Mouse (Mus musculus) neural tube, embryonic 13.5 days (tissue): ENCODE data around the gene Zfp786. TPM values are rescaled to one million over a fixed set of nuclear protein-coding genes. Genes with fewer than 3 reads are reported as not detected.
"Not testable (repeated sequence)": the region's sequence is repeated elsewhere in the genome, so short reads cannot be mapped to it uniquely, and the experiment has no call there.

Experiments used
- ATAC-seq: fragments of 200-750 bp; cut with Nextera tagmentation; 2 replicates; pipeline ENCODE4 v1.8.0; 2017; ENCODE audit warnings: low read depth, mild to moderate bottlenecking, moderate TSS enrichment, moderate library complexity
- H3K27ac ChIP-seq: fragments of 300-500 bp; sonication (generic); replicated peaks from 2 replicates; pipeline ENCODE4 v1.5.1; 2015; ENCODE audit warnings: moderate library complexity, mild to moderate bottlenecking, inconsistent platforms
- H3K27me3 ChIP-seq: fragments of 300-500 bp; sonication (generic); 2 replicates; pipeline ENCODE4 v1.6.1; 2015; ENCODE audit warnings: mild to moderate bottlenecking, inconsistent platforms
- H3K36me3 ChIP-seq: fragments of 300-500 bp; sonication (generic); 2 replicates; pipeline ENCODE4 v1.6.1; 2015; ENCODE audit warnings: mild to moderate bottlenecking, inconsistent platforms
- H3K4me1 ChIP-seq: fragments of 300-500 bp; sonication (generic); replicated peaks from 2 replicates; pipeline ENCODE4 v1.6.1; 2015; ENCODE audit warnings: inconsistent platforms
- H3K4me2 ChIP-seq: fragments of 300-500 bp; sonication (generic); 2 replicates; pipeline ENCODE4 v1.6.1; 2015; ENCODE audit warnings: inconsistent platforms, mild to moderate bottlenecking, moderate library complexity
- H3K4me3 ChIP-seq: fragments of 300-500 bp; sonication (generic); 2 replicates; pipeline ENCODE4 v1.5.1; 2015; ENCODE audit warnings: mild to moderate bottlenecking, inconsistent platforms
- H3K9ac ChIP-seq: fragments of 300-500 bp; sonication (generic); 2 replicates; pipeline ENCODE4 v1.6.1; 2015; ENCODE audit warnings: moderate library complexity, mild to moderate bottlenecking, inconsistent platforms
- H3K9me3 ChIP-seq: fragments of 300-500 bp; sonication (generic); 2 replicates; pipeline ENCODE4 v1.6.1; 2016; ENCODE audit warnings: inconsistent platforms
- WGBS: fragments of 180-500 bp; shearing (Covaris S2); methylation state at CpG from one replicate; pipeline ENCODE4 v1.1.7; 2015; 5-methylcytosine and 5-hydroxymethylcytosine counted together
- polyA plus RNA-seq: library from polyadenylated mRNA; unstranded; fragments of >200 nt; fragmentation: Nextera tagmentation; extraction: Ambion mirVana; gene quantifications from 2 replicates; pipeline ENCODE4 v1.2.1, GENCODE M21; 2015

Gene Zfp786
- polyA plus RNA-seq, 1 experiment from 2014 or later, result 17.1 TPM

DNA sequence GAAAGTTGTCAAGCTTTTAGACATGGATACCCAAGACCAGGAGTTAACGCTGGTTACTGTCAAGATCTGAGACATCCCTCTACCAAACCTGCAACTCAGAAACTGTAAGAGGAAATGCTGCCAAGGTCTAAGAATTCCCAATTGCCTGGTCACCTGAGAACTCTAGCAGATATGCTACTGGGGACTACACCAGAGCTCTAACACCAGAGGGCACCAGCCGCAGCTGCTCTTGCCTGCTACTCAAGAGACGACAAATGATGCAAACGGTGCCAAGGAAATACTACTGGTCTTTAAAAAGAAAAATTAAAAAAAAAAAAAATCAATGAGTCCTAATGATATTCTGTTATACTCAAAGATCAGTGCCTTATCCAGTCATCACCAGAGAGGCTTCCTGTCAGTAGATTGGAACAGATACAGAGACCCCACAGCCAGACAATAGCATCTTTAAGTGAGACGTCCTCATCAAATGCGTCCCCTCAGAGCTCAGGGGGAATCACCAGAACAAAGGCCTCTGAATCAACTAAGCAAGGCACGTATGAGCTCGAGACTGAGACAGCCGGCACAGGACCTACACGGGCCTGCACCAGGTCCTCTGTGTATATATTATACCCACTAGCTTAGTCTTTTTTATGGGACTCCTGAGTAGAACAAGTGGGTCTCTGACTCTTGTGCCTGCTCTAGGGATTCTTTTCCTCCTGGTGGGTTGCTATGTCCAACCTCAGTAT lies 36.4 kb downstream of the Zfp786 start:
- H3K36me3 ChIP-seq, result peaks cover 51% of the 10 kb centered on the region

DNA sequence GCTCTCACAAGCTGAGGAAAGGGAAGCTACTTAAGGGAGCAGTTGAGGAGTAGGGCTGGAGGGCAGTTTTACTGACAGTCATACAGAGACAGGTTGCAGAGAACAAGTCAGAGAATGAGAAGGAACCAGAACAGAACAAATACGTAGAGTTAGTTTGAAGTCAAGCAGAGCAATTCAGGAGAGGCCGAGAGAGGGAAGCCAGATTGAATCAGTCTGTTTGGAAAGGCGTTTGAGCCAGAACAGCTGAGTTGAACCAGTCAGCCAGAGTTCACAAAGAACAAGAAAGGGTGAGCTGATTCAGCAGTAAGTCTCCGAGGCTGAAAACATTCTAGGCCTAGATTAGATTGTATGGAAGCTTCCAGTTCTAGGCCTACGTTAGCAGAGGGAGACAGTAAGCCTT lies 37.4 kb downstream of the Zfp786 start:
- Histone ChIP-seq H3K9ac (no peak overlapping the region), H3K9me3 (no peaks in the 10 kb centered on the region), H3K36me3 (peaks cover 41% of the 10 kb centered on the region), H3K4me3 (no peak overlapping the region), H3K27me3 (no peaks in the 10 kb centered on the region), H3K4me1 (peaks cover 8% of the 10 kb centered on the region), H3K4me2 (no peak overlapping the region), H3K27ac (no peak overlapping the region)
- ATAC-seq, result no peak
- 81% methylated on average over 5 of the region's 5 CpGs for WGBS

More for the DNA sequence above, 36.4 kb downstream of the Zfp786 start:
- no peak overlapping the region for H3K4me3 ChIP-seq
- no peaks in the 10 kb centered on the region for H3K27me3 ChIP-seq
- no peak overlapping the region for H3K4me2 ChIP-seq
- peak; percentile 44; the same call in 1 of the 2 replicates for ATAC-seq
- 45% methylated on average over 10 of the region's 10 CpGs for WGBS
- no peak overlapping the region for H3K27ac ChIP-seq
- no peaks in the 10 kb centered on the region for H3K4me1 ChIP-seq
- no peak overlapping the region for H3K9ac ChIP-seq
- H3K9me3 ChIP-seq, result no peaks in the 10 kb centered on the region

DNA sequence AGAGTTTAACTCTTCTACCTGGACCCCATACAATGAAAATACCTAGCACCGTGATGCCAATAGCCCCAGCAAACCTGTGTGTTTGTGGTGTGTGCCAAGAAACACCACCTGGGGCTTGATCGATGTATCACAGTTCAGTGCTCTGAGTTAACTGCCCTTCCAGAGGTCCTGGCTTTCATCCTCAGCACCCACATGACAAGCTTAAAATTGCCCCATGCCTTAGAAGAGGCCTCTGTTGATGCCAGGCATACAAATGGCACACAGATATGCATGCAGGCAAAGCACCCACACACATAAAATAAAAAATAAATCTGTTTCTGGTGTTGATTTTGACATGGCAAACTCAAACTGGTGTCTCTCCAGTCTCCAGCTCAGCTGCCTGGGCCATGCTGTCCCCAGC lies 38.1 kb downstream of the Zfp786 start:
- H3K4me2 ChIP-seq, result no peak overlapping the region
- 95% methylated on average over 2 of the region's 2 CpGs for WGBS
- H3K27ac ChIP-seq, result no peak overlapping the region
- H3K9ac ChIP-seq, result no peak overlapping the region
- H3K4me1 ChIP-seq, result peaks cover 8% of the 10 kb centered on the region
- H3K4me3 ChIP-seq, result no peak overlapping the region
- peaks cover 34% of the 10 kb centered on the region for H3K36me3 ChIP-seq
- ATAC-seq, result no peak
- H3K27me3 ChIP-seq, result no peaks in the 10 kb centered on the region
- no peaks in the 10 kb centered on the region for H3K9me3 ChIP-seq

DNA sequence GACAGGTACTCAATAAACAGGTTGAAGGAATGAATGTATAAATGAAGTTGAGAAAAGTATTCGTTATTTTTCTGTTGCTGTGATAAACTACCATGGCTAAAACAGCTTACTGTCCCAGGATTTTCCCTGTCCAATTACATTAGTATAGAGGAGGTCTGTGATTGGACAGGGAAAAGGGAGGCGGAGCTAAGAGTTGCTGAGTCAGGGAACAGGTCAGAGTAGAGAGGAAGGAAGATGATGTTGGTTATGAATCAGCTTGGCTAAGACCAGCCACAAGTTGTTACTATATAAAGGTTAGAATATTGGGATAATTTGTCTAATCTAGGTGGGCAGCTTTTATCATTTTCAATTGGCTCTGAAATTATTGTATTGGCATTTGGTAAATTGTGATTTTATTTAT lies 39.9 kb downstream of the Zfp786 start:
- no peak overlapping the region for H3K9ac ChIP-seq
- ATAC-seq, result no peak
- H3K27ac ChIP-seq, result no peak overlapping the region
- H3K36me3 ChIP-seq, result peaks cover 18% of the 10 kb centered on the region
- WGBS, result 61% methylated on average over 2 of the region's 2 CpGs
- H3K27me3 ChIP-seq, result no peaks in the 10 kb centered on the region
- H3K4me2 ChIP-seq, result no peak overlapping the region
- no peak overlapping the region for H3K4me3 ChIP-seq
- H3K4me1 ChIP-seq, result peaks cover 8% of the 10 kb centered on the region
- no peaks in the 10 kb centered on the region for H3K9me3 ChIP-seq

DNA sequence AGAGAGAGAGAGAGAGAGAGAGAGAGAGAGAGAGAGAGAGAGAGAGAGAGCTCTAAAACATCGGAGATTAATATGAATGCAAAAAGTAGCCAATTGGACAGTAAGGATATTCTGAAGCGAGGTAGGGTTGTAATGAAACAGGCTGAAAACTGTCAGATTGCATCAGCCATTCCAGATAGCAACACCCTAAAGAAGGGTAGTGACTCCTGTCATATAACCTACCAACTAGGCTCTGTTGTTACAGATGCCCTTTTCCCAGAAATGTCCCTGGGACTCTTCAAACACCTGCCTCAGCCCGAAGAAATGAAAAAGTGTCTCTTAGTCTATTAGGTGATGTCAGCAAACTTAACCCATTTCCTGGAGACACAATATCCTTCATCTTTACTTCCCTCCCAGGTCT lies 41.8 kb downstream of the Zfp786 start:
- Histone ChIP-seq H3K4me2 (peak overlapping the region; percentile 61), H3K9me3 (no peaks in the 10 kb centered on the region), H3K36me3 (peaks cover 3% of the 10 kb centered on the region; the same call in 1 of the 2 replicates), H3K9ac (peak overlapping the region; percentile 79), H3K4me3 (peak overlapping the region; percentile 48), H3K4me1 (peaks cover 8% of the 10 kb centered on the region), H3K27ac (peak overlapping the region; percentile 95), H3K27me3 (no peaks in the 10 kb centered on the region)
- WGBS, result 37% methylated on average over 3 of the region's 3 CpGs
- ATAC-seq, result no peak

DNA sequence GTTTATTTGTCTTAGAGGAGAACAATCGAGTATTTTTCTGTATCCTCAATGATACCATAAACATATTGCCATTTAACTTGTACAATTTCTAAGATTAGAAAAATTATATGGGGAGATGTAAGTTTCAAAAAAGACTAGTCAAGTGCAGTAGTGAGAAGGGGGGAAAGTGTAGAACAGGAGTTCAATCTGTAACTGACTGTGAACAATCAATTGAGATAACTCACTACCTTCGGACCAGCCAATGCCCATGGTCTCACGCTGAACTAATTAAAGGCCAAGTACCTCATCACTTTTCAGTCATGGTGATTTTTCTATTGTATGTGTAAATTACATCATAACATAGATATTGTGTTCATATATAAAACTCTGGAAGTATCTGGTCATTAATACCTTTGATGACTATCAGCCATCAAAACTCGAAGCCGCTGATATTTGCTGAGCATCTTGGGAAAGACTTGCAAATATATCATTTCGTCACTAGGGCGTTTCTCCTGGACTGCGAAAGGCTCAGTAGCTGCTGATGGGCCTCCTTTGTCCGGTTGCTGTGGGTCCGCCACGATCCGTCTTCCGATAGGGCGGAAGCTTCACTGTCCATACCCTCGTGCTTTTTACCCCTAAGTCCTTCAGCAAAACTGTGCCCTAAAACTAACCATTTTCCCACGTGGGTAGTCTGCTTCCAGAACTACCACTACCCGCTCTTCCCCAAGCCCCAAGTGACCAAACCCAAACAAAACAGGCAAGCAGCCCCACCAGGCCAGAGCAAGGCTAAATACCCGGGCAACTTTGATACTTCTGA lies 42.5 kb downstream of the Zfp786 start:
- Histone ChIP-seq H3K27me3 (no peaks in the 10 kb centered on the region), H3K36me3 (peaks cover under 1% of the 10 kb centered on the region; the same call in 1 of the 2 replicates), H3K27ac (peak overlapping the region; percentile 95), H3K4me2 (peak overlapping the region; percentile 61), H3K9ac (peak overlapping the region; percentile 79), H3K9me3 (no peaks in the 10 kb centered on the region), H3K4me1 (peaks cover 8% of the 10 kb centered on the region), H3K4me3 (peak overlapping the region; percentile 48)
- ATAC-seq, result peak; percentile 94
- 1% methylated on average over 18 of the region's 18 CpGs for WGBS

DNA sequence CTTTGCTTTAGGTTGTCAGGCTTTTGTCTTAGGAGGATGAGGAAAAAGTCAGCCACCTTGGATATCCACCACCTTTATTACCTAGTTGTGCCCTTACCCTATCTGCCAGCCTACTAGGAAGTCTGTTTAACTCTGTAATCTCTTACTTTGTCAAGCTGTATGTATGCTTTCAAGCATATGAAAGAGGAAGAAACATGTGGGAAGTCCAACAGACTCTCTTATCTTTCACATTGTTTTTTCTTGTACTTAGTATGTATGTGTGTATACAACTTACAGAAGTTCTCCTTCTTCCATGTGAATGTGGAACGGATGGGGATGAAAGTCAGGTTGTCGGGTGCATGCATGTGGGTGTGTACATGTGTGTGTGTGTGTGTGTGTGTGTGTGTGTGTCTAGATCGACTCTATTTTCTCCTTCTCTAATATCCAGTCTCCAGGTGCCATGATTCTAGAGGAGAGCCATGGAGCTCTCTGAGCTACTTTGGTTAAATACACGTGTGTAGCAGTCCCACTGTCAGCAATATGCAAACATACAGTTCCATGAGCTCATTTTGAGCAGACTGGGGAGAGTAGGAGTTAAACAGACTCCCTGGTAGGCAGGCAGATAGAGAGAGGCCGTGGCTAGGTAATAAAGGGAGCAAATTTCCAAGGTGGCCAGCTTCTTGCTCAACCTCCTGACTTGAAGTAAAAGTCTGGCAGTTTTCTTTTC lies 45.8 kb downstream of the Zfp786 start:
- Histone ChIP-seq H3K4me2 (no peak overlapping the region), H3K9me3 (no peaks in the 10 kb centered on the region), H3K27ac (no peak overlapping the region), H3K27me3 (no peaks in the 10 kb centered on the region), H3K4me1 (peaks cover 16% of the 10 kb centered on the region), H3K9ac (no peak overlapping the region), H3K4me3 (no peak overlapping the region), H3K36me3 (no peaks in the 10 kb centered on the region)
- ATAC-seq, result no peak
- WGBS, result 77% methylated on average over 5 of the region's 5 CpGs

DNA sequence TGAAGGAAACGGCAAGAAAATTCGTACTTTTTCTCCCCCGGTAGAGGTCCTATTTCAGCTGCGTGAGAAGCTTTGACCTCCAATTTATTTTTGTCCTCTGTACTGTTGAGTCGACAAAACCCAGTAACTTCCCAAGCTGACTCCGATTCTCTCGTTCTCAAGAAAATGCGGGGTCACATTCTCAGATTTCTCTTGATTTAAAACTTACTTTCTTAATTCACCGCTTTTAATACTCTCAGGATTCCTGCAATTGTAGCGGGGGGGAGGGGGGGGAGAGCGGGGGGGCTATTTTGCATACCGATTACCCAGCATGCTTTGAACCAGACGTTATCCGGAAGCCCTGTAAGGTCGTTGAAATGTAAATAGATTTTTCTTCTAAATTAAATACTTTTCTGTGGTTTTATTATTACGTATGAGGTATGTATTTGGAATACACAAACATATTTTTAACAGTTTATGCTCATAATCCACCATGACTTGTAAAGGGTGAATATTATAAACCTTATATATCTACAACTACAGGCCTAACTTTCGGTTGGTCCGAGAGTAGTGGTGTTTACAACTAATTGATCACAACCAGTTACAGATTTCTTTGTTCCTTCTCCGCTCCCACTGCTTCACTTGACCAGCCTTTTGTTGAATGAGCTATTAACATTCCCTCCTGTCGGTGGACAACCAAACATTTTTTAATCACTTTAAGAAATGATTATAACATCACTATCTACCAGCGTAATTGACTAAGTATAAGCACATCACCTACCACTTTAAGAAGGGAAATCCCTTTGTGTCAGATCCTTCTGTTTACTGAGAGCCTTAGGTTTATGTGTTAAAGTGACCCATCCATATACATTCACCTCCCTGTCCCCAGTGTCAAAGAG lies 49.3 kb downstream of the Zfp786 start:
- H3K36me3 ChIP-seq, result no peaks in the 10 kb centered on the region
- no peaks in the 10 kb centered on the region for H3K9me3 ChIP-seq
- peak overlapping the region; percentile 85 for H3K27ac ChIP-seq
- peaks cover 12% of the 10 kb centered on the region for H3K4me1 ChIP-seq
- H3K4me3 ChIP-seq, result peak overlapping the region; percentile 48
- H3K27me3 ChIP-seq, result no peaks in the 10 kb centered on the region
- peak overlapping the region; percentile 71 for H3K9ac ChIP-seq
- peak overlapping the region; percentile 54 for H3K4me2 ChIP-seq
- under 1% methylated on average over 21 of the region's 21 CpGs for WGBS
- ATAC-seq, result peak; percentile 52

DNA sequence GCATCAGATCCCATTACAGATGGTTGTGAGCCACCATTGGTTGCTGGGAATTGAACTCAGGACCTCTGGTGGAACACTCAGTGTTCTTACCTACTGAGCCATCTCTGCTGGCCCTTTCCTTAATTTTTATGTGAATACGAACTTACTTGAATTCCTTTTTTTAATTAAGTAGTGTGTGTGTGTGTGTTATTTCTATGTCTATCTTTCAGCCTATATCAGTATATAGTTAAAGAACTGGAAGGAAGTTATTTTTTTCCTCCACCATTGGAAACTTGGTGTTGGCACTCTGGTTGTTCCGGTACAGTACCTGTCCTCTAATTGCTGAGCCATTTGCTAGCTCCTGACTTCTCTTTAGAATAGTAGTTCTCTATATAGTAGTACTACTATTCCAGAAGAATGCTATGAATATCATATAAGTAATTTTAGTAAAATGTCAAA lies 50.1 kb downstream of the Zfp786 start:
- peak overlapping the region; percentile 48 for H3K4me3 ChIP-seq
- H3K4me2 ChIP-seq, result peak overlapping the region; percentile 54
- H3K36me3 ChIP-seq, result no peaks in the 10 kb centered on the region
- ATAC-seq, result no peak
- H3K27me3 ChIP-seq, result no peaks in the 10 kb centered on the region
- H3K27ac ChIP-seq, result no peak overlapping the region
- peaks cover 12% of the 10 kb centered on the region for H3K4me1 ChIP-seq
- WGBS, result 19% methylated on average over 2 of the region's 2 CpGs
- H3K9ac ChIP-seq, result peak overlapping the region; percentile 71; the same call in 1 of the 2 replicates
- H3K9me3 ChIP-seq, result no peaks in the 10 kb centered on the region

DNA sequence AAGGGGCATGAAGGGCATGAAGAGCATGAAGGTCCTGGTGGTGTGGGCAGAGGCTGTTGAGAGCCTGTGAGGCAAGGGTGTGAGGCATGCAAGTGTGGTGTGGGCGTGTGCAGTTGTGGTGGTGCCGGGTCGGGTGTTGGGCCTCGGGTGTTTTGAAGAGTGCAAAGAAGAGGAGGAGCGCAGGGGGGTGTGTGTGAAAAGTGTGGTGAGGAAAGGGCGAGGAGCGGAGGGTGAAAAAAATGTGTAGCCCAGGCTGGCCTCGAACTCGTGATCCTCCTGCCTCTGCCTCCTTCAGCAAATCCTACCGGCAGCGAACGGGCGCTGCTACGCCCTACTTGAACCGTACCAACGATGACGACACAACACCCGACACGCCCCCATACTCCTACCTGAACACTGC lies 58.9 kb downstream of the Zfp786 start:
- ATAC-seq, H3K36me3 ChIP-seq: not testable (repeated sequence)
- WGBS, result 73% methylated on average over 7 of the region's 19 CpGs

DNA sequence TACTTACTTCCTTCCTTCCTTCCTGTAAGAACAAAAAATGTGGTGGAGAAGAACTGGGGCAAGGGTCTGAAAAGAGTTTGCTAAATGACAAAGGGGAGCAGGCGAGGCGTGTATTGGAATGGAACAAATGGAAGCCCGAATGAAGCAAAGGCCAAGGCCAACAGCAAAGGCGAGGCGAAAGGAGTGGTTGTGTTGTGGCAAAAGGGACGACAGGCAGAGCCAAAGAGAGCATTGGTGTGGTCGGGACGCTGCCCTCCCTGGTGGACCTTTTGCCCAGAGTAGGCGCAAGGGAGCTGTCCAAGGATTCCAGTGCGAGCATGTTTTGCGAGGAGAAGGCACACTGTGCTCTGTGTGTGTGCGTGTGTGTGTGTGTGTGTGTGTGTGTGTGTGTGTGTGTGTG lies 59.6 kb downstream of the Zfp786 start:
- H3K27me3 ChIP-seq, H3K4me2 ChIP-seq, H3K4me3 ChIP-seq, H3K36me3 ChIP-seq, ATAC-seq, H3K4me1 ChIP-seq, H3K9me3 ChIP-seq, H3K9ac ChIP-seq, H3K27ac ChIP-seq: not testable (repeated sequence)
- 70% methylated on average over 12 of the region's 12 CpGs for WGBS

More for the DNA sequence above, 58.9 kb downstream of the Zfp786 start:
- H3K27ac ChIP-seq, H3K4me1 ChIP-seq, H3K9ac ChIP-seq, H3K9me3 ChIP-seq, H3K27me3 ChIP-seq: not testable (repeated sequence)
- peak overlapping the region; percentile 33 for H3K4me2 ChIP-seq
- H3K4me3 ChIP-seq, result peak overlapping the region; percentile 22; the same call in 1 of the 2 replicates
